Mouse (Mus musculus): ENCODE measurements around the gene Bub1b.

DNA sequence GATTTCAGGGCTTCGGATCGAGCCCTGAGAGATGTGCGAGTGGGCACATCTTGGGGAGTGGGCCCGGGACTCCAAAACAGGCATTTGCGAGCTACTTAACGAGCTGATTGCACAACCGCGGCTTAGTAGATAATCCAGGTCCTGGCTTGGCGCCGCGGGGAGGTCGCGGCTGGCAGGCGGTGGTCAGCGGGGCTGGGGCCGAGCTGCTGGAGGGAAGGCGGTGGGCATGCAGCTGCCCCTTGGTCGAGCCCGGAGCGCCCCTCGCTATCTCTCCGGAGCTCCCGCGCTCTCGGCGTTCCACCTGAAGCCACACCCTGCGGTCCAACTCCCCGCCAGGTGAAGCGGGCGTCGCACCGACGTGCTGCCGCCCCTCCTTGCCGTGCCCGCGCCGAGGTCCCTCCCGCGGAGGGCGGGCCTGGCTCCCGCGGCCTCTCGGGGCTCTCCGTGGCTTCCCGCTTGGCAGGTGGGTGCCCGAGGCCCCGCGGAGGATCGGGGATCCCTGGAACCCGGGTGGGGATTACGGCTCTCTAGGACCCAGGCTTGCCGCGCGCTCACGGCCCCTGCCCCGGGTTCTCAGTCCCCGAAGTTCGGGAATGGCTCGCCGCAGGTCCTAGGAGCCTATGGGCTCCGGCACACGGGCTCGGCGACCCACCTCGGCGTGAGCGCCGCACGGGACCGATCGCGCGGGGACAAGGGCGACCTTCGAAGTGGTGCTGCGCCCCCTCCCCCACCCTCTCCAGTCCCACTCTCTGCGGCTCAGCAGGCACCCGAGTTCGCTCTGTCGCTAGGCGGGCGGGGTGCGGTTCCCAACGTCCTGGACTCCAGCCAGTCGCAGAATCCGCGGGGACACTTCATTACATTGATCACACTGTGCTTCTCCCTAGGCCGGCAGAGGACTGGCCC, 79.1 kb downstream of the Bub1b start:
- TF ChIP-seq CTCF (IDR thresholded peaks at IDR 0.05; ENCODE audit: control insufficient read depth, insufficient read depth, insufficient read length): no peak
- TF ChIP-seq MAX (IDR thresholded peaks at IDR 0.05): no peak
- TF ChIP-seq MYOD1 (IDR thresholded peaks at IDR 0.05; ENCODE audit: control insufficient read depth, insufficient read length, low read depth): no peak
- no peak for TF ChIP-seq MYOG (IDR thresholded peaks at IDR 0.05; ENCODE audit: control insufficient read depth, extremely low read depth, insufficient read length)
- no peak for TF ChIP-seq FOSL1 (IDR thresholded peaks at IDR 0.05; ENCODE audit: insufficient read depth, low read length, poor library complexity, severe bottlenecking)

Measured in C2C12 (cell line).